Comparison of ENCODE assay signal across 8 mouse cellular contexts in the genomic region with DNA sequence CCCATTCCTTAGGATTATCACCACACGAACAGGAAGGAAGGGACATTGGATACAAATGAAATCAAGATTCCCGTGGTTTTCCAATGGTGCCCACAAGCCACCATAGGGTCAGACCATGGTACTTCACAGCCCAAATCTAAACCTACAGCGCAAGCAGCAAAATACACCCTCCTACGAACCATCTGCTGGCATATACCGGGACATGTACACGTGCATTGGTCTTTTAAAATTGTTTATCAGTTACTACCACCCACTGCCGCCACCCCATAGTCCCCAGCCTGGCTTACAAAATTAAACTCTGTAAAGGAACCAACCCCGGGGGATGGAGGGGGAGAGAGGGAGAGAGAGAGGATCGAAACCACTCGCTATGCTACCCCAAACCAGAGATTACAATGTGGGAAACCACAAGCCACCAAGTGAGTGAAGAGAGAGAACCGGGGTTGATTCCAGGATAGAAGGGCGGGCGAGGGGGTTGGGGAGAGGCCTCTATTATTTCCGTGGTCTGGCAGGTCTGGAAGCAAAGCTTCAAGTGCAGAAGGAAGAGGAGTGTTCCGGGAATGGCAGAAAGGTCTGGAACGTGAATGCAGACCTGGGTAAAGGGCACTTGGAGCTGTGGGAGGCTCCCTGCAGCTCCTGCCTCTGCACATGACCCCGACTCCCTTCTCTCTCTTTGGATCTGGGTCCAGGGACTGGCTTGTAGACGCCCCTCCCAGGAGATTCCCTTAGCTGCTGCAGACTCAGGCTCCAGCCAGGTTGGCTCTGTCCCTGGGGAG. TPM values are rescaled to one million over a fixed set of nuclear protein-coding genes. Genes with fewer than 3 reads are reported as not detected.
DNase-seq lines count a peak whose midpoint lies in the region; TF ChIP-seq lines count a peak whose summit lies in the region.

A gene (plus strand): TSS at position 439 of the 773 bp plus-strand sequence.

- 0 out of 2 replicates have a peak within 1 kb of the TSS, but pooled peaks have one; percentile 1 for H3K27ac ChIP-seq in gastrocnemius, adult 2 months

- peak within 1 kb of the TSS; percentile 45 for H3K4me3 ChIP-seq in gastrocnemius, adult 2 months

- no peak for TF ChIP-seq CTCF in gastrocnemius, adult 2 months (IDR thresholded peaks at IDR 0.05)

- intact Hi-C loops in gastrocnemius, adult 2 months (cut with DNase I), result no loop called here
- intact Hi-C loops in gastrocnemius, postnatal 14 days (cut with DNase I; ENCODE audit: low total_unique reads), result no loop called here

- no peak for DNase-seq in gastrocnemius, adult 2 months
- no peak for DNase-seq in gastrocnemius, postnatal 14 days
- peak; percentile 72 for DNase-seq in right cerebral cortex, adult 18-20 months
- no peak for DNase-seq in right cerebral cortex, postnatal 14 days
- DNase-seq in layer of hippocampus, adult 9-11 months, result peak; percentile 75
- DNase-seq in right cerebral cortex, postnatal 36 days (ENCODE audit: low spot score in 2 of 2), result peak; percentile 69 to 83
- DNase-seq in cerebellum, postnatal 36 days, result no peak
- DNase-seq in retina, postnatal 1 day, result no peak

RNA-seq across cellular contexts. Expression of the gene that starts here (rescaled TPM):
- not detected for total RNA-seq in gastrocnemius, adult 2 months (2021)
- not detected for total RNA-seq in gastrocnemius, postnatal 14 days (2021)

Comparison
In these comparisons a context has a peak if more than half of its experiments do, and no peak if none do; other contexts are left out.
1. DNase-seq: peak in right cerebral cortex, adult 18-20 months (single experiment), layer of hippocampus, adult 9-11 months (single experiment) and right cerebral cortex, postnatal 36 days (2 of 2); none in gastrocnemius, adult 2 months (single experiment), gastrocnemius, postnatal 14 days (single experiment), right cerebral cortex, postnatal 14 days (single experiment), cerebellum, postnatal 36 days (0 of 2) and retina, postnatal 1 day (single experiment).